Mouse (Mus musculus) T-cell, adult 2 months (primary cell): ENCODE results near the gene Ppat.
"Not testable (repeated sequence)": the region's sequence is repeated elsewhere in the genome, so short reads cannot be mapped to it uniquely, and the experiment has no call there.

Source experiments
- DNase-seq: peaks from one replicate; pipeline ENCODE4 v3.0.0; 2022; ENCODE audit warnings: low spot score

The Ppat gene

DNA sequence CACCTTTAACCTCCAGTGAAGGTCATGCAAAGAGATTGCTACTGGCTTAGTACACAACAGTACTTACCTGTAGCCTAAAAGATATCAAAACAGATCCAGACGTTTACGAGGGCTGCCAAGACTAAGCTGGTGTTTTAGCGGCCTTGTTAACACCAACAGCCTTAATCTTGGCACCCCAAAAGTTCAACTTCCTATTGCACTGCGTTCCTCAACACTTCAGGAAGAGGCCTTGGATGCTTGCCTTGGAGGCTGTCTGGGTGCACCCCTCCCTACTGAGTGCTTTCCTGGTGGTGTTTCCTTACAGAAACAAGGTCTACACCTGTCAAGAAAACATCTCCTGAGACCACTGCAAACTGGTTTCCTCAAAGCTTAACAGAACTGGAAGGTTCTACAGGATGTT is 4.2 kb downstream of the Ppat start:
- DNase-seq: no peak

DNA sequence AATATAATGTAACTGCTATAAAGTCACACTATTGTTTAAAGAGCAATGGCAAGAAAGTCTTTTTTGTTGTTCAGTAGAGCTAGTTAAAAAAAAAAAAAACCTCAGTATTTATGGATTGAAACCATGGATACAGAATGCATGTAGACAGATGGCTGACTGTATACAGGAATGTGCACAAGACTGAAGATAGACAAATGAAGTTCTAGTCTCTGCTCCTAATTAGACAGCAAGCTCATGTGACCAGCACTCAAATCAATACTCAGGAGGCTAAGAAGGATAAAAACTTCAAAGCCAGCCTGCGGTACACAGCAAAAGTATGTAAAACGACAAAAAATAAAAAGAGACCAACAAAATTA is 5.7 kb downstream of the Ppat start:
- DNase-seq: no peak

DNA sequence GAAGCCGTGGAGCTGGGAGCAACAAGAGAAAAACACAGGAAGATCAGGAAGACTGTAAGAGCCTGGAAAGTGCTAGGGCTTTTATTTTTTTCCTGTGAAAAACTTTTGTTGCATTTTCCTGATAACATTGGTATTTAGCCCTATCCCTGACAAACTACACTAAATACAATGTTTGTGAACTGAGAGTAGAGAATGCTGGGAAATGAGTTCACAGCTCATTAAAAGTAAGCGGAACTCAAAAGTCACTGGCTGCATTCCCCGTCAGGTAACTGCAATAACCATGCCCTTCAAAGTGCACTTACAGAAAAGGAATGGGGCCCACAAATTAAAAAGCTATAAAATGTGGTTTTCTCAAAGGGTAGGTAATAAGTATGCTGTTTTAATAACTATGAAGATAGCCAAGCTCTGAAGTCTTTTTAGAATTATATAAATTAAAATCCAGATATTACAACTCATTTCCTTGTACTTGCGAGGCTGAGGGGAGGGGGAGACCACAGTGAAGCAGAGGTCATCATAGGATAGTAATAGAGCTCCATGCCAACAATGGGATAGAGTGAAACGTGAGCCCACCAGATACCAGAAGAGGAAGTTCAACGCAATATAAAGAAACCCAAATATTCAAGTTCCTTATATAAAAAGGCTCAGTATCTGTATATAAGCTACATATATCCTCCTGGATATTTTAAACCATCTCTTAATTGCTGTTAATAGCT is 6.3 kb downstream of the Ppat start:
- DNase-seq: no peak

DNA sequence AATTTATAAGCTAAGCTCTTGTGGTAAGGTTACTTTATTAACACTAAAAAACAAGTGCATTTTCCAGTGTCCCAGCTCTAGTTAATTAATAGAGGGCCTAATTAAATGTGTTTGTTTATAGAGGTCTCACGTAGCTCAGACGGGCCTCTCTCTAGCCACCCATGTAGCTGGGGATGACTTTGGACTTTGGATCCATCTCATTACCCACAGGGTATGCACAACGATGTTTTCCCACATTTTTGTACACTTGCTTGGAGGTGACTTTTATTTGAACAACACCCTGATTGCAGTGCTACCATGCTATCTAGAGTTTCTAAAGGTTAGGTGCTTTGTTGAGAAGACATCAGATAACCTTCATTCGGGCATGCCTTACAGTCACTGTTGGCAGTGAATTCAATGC is 8.9 kb downstream of the Ppat start:
- no peak for DNase-seq

DNA sequence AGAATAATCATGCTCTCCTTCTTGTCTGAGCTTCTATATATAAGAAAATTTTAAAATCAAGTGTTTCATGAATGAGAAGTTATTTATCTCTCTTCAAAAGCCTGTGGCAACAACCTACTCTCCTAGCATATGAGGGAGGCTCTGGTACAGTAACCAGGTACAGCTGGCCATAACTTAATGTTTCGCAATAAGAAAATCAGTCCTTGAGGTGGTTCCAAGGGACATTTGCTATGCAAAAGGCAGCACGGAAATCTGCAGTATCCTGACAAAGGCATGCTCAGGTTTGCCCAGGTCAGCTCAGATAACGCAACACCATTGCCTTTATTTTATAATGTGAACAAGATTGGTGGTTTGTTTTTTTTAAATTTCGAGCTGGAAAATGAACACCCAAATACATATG is 9.4 kb downstream of the Ppat start:
- DNase-seq: no peak

DNA sequence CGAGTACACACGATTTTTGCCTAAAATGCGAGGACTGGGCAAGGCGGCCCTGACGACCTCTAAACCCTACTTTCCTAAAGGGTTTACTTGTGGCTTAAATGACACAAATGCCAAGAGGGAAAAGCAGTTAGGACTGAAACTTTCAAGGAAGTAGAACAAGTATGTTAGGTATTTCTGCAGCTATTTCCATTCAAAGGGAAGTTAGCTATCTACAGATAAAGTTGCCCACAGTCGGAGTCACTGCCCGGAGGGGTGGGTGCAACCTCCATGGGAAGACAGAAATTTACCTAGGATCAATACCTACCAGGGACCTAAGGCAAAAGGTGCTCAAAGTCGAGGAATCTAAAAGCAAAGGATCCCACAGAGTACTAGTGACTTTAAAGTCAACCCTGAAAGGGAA is 11.7 kb downstream of the Ppat start:
- DNase-seq: no peak

DNA sequence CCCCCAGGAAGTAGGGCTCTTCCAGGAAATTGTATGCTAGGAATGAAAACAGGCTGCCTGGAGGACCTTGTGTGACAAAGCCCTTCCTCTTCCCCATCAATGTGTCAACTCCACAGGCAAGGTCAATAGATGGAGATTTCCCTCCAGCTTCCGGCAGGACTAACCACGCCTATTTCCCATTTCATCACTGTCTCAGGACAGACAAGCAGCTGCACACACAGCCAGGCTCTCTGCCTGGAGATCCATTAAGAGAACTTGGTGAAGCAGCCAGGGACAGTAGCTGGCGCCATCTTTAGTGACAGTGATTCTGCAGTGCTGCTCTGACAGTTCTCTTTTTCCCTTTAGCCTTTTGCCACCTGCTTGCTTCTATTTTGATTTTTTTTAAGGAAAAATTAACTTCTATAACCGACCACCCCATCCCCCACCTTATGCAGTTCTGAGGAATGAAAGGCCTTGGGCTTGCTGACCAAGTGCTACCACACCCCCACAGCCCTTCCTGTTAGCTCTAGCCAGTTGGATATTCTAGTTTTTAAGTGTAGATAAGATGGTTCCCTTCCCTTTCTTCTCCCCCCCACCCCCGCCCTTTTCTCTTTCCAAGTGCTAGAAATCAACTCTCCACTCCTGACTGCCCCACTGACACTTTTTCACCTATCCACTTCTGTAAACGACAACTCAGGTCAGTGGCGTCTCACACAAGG is 22.0 kb downstream of the Ppat start:
- no peak for DNase-seq

DNA sequence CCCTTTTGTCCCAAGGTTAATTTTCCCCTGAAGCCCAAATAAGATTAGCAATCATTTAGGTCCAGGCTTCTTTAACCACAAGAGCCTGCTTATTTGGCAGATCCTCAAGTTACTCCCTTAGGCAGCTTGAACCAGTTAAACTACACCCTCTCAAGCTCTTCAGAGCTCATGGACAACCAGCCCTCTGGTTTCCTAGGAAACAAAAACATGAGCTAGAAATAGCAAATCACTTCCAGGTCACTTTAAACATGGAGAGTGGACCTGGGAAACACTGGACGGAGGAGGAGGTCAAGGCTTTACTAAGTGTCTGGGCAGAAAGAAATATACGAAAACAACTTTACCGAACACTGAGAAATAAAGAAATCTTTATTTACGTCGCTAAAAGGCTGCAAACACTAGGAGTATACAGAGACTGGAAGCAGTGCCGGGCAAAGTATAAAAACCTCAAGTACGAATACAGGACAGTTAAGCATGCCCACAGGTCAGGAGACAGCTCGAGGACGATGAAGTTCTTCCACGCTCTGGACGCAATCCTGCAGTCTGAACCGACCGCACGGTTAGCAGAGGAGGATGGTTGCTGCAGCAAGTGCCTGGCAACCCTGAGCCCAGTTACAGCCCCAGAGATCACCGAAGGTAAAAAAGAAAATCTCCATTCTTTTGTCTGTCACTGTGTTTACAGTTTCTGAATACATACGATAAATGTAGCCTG is 23.1 kb downstream of the Ppat start:
- DNase-seq: no peak

DNA sequence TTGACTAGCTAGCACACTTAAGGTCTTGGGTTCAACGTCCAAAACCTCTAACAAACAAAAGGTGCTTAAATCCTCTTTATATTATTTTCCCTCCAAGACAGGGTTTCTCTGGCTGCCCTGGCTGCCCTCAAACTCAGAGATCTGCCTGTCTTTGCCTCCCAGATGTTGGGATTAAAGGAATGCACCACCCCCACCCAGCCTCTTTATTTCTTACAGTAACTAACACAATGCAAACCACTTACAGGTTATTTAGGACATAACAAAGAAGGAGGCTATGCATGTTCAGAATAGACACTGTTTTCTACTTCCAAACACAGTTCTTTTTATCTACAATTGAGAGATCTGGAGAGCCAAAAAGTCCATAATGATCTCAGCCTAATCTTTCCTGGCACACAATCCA is 27.1 kb downstream of the Ppat start:
- no peak for DNase-seq

DNA sequence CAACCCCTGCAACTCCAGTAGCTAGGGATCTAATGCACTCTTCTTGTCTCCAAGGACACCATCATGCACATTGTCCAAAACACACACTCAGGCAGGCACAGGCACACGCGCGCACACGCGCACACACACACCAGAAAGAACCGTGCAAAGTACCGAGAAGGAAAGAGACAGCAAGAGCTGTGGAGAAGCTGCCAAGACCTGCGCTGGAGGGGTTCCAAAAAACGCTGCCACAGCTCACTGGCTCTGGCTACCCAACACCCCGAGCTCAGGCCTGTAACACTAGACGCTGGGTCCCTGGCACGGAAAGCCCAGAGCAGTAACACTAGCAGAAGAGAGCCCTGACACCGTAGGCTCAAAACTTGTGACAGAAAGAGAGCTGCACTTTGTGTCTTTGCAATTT is 27.9 kb downstream of the Ppat start:
- DNase-seq: no peak

DNA sequence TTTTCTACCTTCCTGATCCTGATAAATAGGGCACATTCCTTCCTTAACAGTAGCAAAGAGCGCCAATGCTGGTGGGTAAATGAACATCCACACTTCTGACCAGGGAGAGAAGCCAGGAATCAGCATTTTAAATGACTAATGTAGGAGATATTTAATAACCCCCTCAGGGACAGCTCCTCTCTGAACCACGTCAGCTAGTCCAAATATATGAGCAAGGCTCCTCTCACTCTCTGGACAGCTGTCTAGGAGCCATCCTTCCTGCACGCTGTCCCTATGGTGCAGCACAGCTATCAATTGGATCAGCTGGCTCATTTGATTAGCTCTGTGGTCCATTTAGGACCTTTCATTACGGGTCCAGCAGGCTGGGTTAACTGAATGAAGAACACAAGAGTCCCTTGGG is 28.5 kb downstream of the Ppat start:
- no peak for DNase-seq

DNA sequence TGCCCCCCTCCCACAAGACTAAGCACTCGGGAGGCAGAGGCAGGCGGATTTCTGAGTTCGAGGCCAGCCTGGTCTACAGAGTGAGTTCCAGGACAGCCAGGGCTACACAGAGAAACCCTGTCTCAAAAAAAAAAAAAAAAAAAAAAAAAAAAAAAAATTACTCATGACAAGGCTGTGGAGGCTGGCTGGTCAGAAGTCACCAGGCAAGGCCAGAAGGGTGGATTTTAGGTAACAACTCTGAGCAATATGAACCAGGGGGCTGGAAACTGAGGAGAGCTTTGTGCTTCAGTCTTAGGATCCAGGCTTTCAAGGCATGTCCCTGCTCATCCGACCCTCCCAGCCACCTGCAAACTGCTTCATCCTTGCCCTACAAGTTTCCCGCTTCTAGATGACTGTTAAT is 38.9 kb downstream of the Ppat start:
- not testable (repeated sequence) for DNase-seq

DNA sequence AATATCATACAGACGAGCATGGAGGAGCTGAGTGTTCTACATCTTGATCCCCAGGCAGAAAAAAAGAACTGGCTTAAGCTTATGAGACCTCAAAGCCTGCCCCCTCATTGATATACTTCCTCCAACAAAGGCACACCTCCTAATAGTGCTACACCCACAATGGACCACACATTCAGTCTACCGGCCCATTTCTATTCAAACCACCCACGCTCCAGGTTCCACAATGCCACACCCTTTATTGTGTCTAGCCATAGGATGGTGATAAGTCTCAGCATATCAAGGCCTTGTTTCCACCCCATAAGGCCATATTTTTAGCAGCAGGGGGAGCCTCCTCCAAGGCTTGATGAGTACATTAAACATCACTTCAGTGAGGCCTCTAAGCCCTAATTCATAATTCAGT is 40.6 kb downstream of the Ppat start:
- DNase-seq: no peak

DNA sequence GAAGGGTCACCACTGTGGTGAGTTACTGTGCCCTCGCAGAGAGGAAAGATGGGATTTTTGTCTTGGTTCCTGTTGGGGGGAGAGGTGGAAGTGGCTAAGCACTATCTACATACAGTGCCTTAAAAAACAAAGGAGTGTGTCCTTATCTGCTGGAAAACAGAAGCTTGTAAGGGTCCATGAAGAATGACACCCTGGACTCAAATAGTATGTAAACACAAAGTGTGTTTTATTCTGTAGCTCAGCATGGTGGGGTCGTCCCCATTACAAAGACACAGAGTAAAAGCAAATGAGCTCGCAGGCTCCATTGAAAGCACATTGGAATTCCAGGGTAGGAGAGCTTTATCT is 45.3 kb downstream of the Ppat start:
- DNase-seq: no peak

DNA sequence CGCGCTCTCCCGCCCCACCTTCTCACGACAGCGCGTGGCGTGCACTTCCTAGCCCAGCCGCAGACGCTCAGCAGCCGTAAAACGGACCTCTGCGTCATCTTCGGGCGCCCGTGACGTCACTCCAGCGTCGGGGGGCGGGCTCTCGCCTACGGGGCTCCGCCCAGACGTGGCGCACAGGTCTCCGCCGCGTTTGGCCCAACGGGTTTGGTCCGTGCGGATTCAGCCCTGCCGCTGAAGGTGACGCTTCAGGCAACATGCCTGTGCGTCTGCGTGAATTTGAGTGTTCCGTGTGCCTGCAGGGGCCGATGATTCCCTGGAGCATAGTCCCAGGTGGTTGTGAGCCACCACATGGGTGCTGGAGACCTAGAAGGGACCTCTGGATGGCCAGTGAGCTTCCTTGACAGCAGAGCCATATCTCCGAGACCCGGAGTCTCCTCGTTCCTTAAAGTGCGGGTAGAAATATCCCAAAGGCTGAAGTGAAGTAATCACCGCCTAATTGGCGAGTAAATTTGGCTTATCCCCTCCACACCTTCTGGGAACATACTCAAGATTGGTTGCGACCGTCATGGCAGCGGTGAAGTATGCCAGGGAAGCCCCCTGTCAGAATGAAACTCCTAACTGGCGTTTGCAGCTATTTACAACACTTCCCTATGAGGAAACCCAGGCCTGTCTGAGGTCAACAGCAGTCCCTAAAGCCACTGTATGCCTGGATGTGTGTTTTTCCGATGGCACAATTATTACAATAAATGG is 45.8 kb downstream of the Ppat start, which contains the start of gene Aasdh:
Aasdh (minus strand) TSS at position 110 of the 750 bp plus-strand sequence.
- DNase-seq: peak; percentile 95

DNA sequence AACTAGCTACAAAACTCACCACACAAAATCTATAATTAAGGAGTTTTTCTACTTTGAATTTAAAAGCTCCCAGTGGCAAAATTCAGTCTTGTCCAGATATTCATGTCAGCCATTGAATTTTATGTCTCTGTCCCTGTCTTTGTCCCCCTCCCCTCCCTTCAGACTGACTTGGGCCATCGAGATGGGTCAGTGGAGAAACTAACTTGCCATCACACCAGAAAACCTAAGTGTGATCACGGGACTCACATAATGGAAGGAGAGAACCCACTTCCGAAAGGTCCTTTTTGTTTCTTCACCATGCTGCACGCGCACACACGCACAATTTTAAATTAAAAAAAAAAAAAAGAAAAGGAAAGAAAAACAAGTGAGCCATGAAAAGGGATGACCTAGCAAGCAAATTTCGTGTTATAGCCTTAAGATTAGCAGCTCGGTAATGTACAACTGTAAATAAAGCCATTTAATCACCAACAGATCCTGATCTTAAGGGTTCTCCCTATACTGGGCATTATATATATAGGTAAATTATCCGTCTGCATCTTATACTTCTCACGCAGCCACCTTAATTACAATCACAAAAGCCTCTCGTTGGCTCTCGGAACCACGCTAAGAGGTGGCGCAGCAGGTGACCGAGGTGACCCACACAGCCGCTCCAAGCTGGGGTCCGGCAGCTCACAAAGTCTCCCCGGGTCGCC is 46.5 kb downstream of the Ppat start:
- peak; percentile 8 for DNase-seq

DNA sequence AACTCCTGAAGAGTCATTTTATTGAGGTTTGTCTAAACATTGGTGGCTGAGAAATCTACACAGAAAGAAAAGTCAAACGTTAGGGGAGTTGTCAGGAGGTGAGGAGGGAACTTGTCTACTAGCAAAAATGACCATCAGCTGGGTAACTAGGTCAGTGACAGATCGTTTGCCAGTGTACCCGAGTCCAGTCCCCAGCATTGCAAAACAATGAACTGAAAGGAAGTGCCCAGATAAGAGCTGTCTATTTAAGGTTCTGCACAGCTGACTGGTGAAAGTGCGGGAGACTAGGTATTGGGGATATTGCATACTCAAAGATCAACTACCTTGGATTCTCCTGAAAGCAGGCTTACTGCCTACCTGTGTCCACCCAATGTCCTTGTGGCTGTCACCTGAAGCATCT is 49.2 kb downstream of the Ppat start:
- DNase-seq: no peak

DNA sequence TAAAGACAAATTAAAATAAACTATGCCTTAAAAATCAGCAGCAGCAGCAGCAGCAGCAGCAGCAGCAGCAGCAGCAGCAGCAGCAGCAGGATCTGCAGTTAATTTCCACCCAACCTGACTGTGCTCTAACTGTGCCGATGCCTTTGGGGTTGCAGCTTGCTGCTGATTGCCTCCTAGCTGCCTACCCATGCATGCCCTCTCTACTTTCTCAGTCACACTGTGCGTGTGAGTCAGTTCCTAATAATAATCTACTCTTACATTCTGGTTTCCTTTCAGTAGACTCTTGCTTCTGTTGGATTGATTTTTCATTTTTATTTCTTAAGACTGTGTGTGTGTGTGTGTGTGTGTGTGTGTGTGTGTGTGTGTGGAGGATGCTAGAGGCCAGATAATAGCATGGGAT is 58.3 kb downstream of the Ppat start:
- DNase-seq: no peak

DNA sequence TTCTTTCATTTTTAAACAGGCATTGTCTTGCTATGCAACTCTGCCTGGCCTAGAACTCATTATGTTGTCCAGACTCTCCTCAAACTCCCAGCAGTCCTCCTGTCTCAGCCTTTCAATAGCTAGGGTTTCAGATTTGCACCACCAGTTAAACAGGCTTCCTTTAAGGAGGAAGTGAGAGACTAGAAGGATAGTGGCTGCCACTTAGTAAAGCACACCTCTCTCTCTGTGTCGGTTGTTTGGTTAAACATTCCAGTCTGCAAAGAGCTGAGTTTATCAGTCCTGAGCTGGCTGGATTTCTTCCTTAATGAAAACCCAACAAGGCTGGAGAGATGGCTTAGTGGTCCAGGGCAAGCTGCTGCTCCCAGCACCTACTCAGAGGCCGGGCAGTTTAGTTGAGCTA is 58.8 kb downstream of the Ppat start:
- DNase-seq: no peak

DNA sequence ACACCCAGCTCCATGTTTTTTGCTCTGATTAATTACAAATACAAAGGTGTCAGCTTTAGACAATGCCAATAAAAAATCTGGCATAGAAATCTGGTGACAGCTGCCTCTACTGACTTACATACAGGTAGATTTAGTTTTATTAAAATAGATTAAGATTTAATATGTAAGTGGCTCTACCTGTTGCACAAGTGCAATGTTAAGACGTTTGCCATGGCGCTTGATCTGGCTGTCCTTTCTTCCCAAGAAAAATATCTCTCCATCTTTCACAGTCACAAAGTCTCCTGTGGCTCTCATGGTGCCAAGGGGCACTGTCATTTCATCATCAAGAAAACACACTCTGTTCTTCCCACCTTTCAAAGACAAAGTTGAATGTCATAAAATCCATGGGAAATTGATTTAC is 64.4 kb downstream of the Ppat start:
- DNase-seq: no peak

DNA sequence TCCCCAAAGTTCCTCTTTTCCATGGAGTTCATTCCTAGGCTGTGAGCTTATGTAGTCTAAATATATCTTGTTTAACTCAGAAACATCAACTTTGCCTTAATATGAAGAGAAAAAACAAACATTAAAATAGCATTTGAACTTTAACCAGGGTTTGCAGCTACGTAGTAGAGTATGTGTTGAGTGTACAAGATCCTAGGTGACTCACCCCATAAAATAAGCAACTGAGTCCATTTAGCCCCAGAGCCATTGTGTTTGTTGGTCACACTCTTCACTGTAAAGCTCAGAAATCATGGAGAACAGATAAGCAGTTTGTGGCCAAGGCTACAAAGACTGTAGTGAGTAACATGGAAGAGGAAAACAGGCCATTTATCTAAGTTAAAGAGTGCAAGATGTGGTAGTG is 67.3 kb downstream of the Ppat start:
- no peak for DNase-seq

DNA sequence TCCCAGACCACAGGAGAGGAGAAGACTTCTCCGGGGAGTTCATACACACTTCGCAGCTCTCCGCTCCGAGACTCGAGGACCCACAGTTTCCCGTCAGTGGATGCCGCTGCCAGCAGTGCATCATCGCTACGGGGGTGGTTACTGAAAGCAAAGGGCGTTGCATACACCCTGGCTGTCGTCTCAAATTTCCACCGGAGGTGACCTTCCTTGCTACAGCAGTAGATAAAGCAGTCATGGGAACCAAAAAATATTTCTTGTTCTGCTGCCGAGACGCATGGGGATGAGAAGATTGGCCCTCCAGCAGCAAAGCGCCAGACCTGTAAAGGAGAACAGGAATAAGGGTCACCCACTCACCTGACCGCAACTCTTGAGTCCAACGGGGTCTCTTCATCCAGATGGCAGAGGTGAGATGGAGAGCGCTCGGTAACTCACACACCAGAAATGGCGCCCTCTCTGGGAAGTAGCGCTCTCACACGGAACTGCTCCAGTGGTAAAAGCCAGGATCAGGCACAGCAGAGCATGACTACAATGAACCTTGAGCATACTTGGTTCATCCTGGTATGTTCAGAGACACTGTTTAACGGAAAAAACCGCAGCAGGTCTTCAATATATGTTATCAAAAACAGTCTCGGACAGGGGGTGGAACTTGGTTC is 75.1 kb downstream of the Ppat start:
- no peak for DNase-seq
